Mouse (Mus musculus) macrophage (primary cell): ENCODE data around the gene Lig3. TPM values are rescaled to one million over a fixed set of nuclear protein-coding genes. Genes with fewer than 3 reads are reported as not detected.

Experiments used
- H3K27ac ChIP-seq: fragments of 350-480 bp; formaldehyde crosslinking; 2 replicates; pipeline ENCODE4 v1.9.0; 2021
- H3K36me3 ChIP-seq: fragments of 350-480 bp; formaldehyde crosslinking; 2 replicates; pipeline ENCODE4 v1.9.0; 2021; ENCODE audit errors: inconsistent target
- H3K4me3 ChIP-seq: fragments of 350-480 bp; formaldehyde crosslinking; 2 replicates; pipeline ENCODE4 v1.9.0; 2021; ENCODE audit errors: inconsistent target
- H3K79me2 ChIP-seq: fragments of 350-480 bp; formaldehyde crosslinking; 2 replicates; pipeline ENCODE4 v1.9.0; 2021; ENCODE audit errors: inconsistent target
- WGBS: methylation state at CpG from one replicate; pipeline ENCODE4 v1.1.7; 2026; ENCODE audit warnings: inconsistent platforms; ENCODE audit not compliant: missing documents; 5-methylcytosine and 5-hydroxymethylcytosine counted together
- polyA plus RNA-seq: library from polyadenylated mRNA; stranded (reverse); fragments of 250-400 nt; gene quantifications from 3 replicates; pipeline ENCODE4 v1.2.4, GENCODE M21; 2018; ENCODE audit warnings: inconsistent platforms
- total RNA-seq, 78 experiments: library from RNA; depleted of rRNA; stranded (reverse); fragments of 250-400 nt; gene quantifications; 1 replicate in 9 of 78; 2 replicates in 24 of 78; 3 replicates in 43 of 78; 4 replicates in 2 of 78; pipeline ENCODE4 v1.2.4; 2018; ENCODE audit warnings: inconsistent platforms in 56 of 78

The Lig3 gene
- 10 to 100 TPM; 14.6 to 29.8 (median 22.7) TPM for total RNA-seq (2018; cell fraction: chromatin; rRNA removed)
- total RNA-seq (2018; cell fraction: cytosol; rRNA removed), result 10 to 100 TPM in 18 of 26 experiments, 1 to 10 TPM in 8; 7.5 to 13.2 (median 10.6) TPM
- 10 to 100 TPM; 11.8 to 26.7 (median 16.9) TPM for total RNA-seq (2018; cell fraction: nucleus; rRNA removed)
- polyA plus RNA-seq, result 8.5 to 10.4 TPM (median 9.2 TPM) in 3 replicates

DNA sequence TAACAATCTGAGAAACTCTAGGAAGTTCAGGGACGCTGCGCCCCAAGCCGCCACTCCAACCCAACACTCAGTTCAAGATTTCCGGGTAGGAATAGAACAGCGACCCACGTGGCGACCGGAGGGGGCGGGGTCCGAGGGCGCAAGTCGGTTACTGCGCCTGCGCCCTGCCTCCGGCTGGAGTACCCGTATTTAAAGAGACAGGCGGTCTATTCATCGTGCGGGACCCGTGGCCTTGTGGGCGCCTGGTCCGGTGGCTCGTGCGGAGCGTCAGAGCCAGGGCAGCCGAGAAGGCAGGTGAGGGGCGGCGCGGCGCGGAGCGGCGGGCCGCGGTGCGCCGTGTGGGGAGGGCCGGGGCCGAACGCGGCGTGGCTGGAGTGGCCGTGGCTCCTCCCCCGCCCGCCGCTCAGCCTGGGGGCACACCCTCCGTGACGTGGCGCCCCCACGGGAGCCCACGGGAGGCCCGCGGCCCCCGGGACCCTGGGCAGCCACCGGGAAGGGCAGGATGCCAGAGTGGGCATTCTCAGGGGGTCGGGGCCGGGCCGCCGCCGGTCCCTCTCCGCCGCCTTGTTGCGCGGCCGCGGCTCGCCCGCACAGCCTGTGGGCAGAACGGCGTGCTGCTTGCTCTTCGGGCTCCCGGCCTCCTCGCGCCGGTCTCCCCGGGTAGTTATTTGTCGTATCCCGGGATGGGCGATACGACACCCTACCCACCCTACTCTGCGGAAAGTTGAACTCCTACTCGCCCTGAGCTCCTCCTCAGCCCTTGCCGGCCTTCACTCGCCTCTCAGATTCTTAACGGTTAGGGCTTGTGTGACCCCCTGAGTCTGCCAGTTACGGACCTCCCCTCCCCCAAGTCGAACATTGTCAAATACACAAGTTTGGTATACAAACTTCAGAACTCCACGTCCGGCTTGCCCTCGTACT is at the start of gene Lig3:
Gene Lig3, plus strand, starts transcription at position 126 of the 921 bp plus-strand sequence.
- Histone ChIP-seq H3K79me2 (peaks cover 23% of the 10 kb centered on the region; the same call in 1 of the 2 replicates), H3K4me3 (peak within 1 kb of the TSS; percentile 79), H3K27ac (peak within 1 kb of the TSS; percentile 55), H3K36me3 (no peaks in the 10 kb centered on the region)
- under 1% methylated on average over 87 of the region's 90 CpGs for WGBS

DNA sequence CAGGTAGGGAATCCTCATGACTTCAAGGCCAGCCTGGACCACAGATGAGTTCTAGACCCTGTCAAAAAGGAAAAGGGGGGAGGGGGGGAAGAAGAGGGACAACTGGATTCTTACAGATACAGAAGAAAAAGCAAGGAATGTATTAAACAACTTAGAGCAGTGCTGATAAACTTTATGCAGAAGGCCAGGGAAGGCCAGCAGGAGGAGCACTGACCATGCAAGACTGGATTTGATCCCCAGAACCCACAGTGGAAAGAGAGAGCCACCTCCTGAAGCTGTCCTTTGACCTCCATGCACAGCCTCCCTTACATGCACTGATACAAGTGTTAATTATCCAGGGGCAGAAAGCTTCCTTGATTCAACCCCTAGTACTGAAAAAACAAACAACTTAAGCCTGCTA is 46.7 kb upstream of the Lig3 start:
- no peak overlapping the region for H3K4me3 ChIP-seq
- H3K79me2 ChIP-seq, result no peaks in the 10 kb centered on the region

DNA sequence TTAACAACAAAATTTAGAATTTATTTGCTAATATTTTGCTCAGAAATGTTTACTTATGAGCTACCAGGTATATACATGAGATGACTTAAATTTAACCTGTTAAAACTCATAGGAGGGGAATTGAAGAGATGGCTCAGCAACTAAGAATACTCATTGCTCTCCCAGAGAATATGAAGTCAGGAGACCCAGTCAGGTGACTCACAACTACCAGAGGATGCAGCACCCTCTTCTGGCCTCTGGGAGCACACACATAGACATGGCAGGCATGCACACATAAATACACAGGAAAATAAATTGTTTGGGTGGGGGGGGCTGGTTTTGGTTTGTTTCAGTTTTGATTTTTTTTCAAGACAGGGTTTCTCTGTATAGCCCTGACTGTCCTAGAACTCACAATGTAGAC is 41.9 kb upstream of the Lig3 start:
- H3K79me2 ChIP-seq, result no peaks in the 10 kb centered on the region
- no peak overlapping the region for H3K27ac ChIP-seq
- H3K4me3 ChIP-seq, result no peak overlapping the region
- H3K36me3 ChIP-seq, result no peaks in the 10 kb centered on the region

More for the DNA sequence above, 46.7 kb upstream of the Lig3 start:
- H3K27ac ChIP-seq, result no peak overlapping the region
- no peaks in the 10 kb centered on the region for H3K36me3 ChIP-seq

DNA sequence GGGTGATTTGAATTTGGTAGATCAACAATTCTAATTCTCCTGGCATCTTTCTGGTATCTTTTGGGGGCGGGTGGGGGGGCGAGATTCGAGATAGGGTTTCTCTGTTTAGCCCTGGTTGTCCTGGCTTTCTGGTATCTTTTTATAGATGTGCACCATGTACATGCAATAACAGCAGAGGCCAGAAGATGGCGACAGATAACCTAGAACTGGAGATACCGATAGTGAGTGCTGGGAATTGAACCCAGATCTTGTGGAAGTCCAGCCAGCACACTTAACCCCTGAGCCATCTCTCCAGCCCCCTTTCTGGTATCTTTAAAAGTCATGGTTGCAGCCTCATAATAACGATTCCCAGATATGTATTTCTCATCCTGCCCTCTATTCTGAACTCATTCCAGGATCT is 34.8 kb upstream of the Lig3 start:
- Histone ChIP-seq H3K4me3 (no peak overlapping the region), H3K79me2 (no peaks in the 10 kb centered on the region), H3K36me3 (no peaks in the 10 kb centered on the region), H3K27ac (no peak overlapping the region)
- WGBS, result 41% methylated on average over 6 of the region's 6 CpGs

DNA sequence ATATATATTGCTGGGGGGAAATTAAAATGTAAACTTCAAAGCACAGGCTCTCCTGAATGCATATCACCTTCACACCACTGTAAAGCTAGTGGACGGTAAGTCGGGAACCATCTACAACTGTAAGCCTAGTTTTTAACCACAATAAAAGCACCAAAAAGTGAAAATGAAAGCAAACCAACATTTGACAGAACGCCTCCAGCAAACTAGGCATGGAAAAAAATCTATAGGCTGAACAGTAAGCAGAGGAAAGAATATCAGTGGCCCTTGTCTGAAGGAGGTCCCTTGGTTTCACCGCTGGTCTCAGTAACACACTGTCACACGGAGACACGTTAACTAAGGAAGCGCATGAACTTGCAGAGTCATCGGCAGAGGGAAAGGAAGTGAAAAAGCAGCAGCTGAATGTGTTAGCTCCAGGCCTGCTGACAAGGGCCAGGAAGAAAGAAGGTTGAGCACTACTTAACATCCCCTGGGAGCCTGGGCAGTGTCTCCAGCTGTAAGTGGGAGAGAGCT is 34.0 kb upstream of the Lig3 start:
- Histone ChIP-seq H3K4me3 (peak overlapping the region; percentile 32), H3K36me3 (no peaks in the 10 kb centered on the region), H3K27ac (peak overlapping the region; percentile 82), H3K79me2 (no peaks in the 10 kb centered on the region)
- 3% methylated on average over 8 of the region's 8 CpGs for WGBS

DNA sequence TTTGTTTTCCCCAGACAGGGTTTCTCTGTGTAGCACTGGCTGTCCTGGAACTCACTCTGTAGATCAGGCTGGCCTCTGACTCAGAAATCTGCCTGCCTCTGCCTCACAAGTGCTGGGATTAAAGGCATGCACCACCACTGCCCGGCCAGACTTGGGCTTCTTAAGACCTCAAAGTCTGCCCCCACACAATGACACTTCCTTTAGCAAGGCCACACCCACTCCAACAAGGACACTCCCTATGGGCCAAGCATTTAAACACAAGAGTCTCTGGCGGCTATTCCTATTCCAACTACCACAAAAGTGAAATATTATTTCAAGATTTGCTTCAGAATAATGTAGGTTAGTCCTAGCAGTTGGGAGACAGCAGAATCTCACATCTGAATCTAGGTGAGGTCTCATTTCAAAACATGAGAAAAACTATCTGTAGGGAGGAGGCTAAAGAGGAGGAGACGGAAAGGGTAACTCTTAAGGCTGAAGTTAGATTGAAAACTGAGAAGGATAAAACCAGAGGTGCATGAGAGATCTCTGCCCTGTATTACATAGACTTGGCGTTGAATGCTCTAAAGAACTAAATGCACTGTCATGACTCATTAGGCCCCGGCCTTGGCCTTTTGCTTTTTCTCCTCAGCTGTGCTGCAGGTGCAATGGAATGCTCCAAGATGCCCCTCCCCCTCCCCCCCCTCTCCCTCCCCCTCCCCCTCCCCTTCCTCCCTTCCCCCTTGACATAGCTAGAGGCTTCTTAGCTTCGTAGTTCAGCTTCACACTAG is 28.4 kb upstream of the Lig3 start:
- Histone ChIP-seq H3K79me2 (no peaks in the 10 kb centered on the region), H3K27ac (no peak overlapping the region), H3K4me3 (no peak overlapping the region), H3K36me3 (no peaks in the 10 kb centered on the region)
- 67% methylated on average over 5 of the region's 6 CpGs for WGBS

DNA sequence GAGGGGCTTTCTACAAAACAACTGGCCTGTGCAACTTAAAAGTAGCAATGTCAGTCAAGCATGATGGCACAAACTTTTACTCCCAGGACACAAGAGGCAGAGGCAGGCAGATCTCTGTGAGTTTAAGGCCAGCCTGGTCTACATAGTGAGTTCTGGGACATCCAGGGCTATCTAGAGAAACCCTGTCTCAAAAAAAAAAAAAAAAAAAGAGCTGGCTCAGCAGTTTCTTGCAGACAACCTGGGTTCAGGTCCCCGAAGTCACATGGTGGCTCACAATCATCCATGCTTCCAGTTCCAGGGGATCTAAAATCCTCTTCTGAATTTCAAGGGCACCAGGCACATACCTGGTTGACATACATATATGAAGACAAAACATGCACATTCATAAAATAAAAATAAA is 25.0 kb upstream of the Lig3 start:
- 100% methylated on average over 1 of the region's 1 CpGs for WGBS
- H3K4me3 ChIP-seq, result no peak overlapping the region
- H3K27ac ChIP-seq, result no peak overlapping the region
- H3K79me2 ChIP-seq, result no peaks in the 10 kb centered on the region
- H3K36me3 ChIP-seq, result no peaks in the 10 kb centered on the region

DNA sequence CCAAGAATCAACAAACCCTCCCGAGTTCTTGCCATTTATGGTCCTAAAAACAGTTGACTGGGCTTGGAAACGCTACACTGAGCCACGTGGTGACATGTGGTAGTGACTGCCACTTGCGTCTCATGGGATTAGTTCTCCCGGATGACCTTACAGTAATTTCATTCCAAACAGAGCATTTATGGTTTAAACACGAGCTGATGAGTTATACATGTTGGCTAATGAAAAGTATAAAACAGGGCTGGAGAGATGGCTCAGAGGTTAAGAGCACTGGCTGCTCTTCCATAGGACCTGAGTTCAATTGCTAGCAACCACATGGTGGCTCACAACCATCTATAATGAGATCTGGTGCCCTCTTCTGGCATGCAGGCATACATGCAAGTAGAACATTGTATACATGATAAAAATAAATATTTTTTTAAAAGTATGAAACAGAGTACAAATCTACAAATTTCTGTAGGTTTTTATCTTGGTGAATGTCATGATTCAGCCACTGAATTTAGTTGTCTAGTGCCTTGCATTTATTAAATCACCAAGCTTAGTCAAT is 18.6 kb upstream of the Lig3 start:
- Histone ChIP-seq H3K4me3 (no peak overlapping the region), H3K36me3 (no peaks in the 10 kb centered on the region), H3K79me2 (peaks cover 29% of the 10 kb centered on the region), H3K27ac (no peak overlapping the region)
- WGBS, result 93% methylated on average over 6 of the region's 6 CpGs

DNA sequence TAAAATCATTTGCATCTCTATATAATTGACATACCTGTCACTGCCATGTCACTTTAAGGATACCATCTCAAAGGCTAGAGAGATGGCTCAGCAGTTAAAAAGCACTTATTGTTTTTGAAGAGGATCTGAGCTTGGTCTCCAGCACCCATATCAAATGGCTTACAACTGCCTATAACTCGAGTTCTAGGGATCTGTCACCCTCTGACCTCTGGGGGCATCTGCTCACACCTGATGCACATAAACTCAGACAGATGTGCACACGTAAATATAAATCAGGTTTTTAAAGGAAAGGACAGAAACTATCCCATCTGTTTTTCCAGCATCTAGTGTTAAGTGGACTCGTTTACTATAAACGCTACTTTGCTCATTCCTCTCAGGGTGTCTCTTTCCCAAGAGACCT is 17.6 kb upstream of the Lig3 start:
- H3K27ac ChIP-seq, result peak overlapping the region; percentile 81
- H3K4me3 ChIP-seq, result peak overlapping the region; percentile 99
- H3K79me2 ChIP-seq, result peaks cover 29% of the 10 kb centered on the region
- no peaks in the 10 kb centered on the region for H3K36me3 ChIP-seq
- 11% methylated on average over 4 of the region's 4 CpGs for WGBS

DNA sequence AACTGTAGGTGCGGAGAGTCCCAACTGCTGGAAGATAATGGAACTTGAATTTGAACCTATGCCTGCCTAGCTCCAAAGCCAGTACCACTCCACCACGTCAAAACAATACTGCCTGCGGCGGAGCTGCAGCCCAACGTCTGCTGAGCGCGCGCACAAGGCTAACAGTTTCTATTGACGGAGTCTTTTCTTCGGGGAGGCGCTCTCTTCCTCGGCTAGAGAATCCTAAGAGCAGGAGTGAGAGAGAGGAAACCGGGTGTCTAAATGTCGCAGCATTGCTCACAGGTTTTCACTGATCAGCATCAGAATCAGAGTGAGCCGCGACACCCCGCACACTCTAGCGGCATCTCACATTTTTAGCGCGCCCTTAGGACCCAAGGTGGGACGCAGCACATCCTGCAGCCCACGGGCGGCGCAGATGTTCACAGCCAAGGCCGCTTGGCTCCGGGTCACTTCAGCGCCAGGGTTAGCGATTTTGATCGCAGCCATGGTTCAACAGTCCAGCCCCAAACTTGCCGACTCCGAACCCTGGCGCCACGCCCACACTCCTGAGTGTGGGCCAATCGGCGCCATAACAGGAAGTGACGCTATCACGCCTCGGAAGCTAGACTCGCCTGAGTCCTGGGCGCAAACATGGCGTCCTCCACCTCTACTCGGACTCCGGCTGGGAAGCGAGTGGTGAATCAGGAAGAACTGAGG is 17.0 kb upstream of the Lig3 start, which contains the start of the genes Cct6b and Zfp830:
Gene Cct6b, minus strand, starts transcription at position 580 of the 696 bp plus-strand sequence.
Gene Zfp830, plus strand, starts transcription at position 604 of the 696 bp plus-strand sequence.
- no peaks in the 10 kb centered on the region for H3K36me3 ChIP-seq
- peak within 1 kb of the TSS; percentile 81 for H3K27ac ChIP-seq
- peak within 1 kb of the TSS; percentile 99 for H3K4me3 ChIP-seq
- 0% methylated on average over 37 of the region's 44 CpGs for WGBS
- peaks cover 29% of the 10 kb centered on the region for H3K79me2 ChIP-seq

DNA sequence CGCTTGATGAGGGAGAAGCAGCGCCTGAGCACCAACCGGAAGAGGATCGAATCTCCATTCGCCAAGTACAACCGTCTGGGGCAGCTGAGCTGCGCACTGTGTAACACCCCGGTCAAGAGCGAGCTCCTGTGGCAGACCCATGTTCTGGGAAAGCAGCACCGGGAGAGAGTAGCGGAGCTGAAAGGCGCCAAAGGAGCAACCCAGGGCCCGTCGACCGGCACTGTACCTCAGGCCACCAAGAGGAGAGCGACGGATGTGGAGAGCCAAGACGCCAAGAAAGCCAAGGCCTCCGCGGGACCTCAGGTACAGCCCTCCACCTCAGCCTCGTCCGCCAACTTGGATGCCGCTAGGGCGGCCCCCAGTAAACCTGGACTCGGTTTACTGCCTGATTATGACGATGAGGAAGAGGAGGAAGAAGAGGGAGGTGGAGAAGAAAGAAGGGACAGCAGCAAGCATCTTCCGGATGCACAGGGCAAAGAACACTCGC is 16.4 kb upstream of the Lig3 start:
- peak overlapping the region; percentile 99 for H3K4me3 ChIP-seq
- H3K36me3 ChIP-seq, result no peaks in the 10 kb centered on the region
- peaks cover 29% of the 10 kb centered on the region for H3K79me2 ChIP-seq
- H3K27ac ChIP-seq, result peak overlapping the region; percentile 81
- 0% methylated on average over 28 of the region's 28 CpGs for WGBS

DNA sequence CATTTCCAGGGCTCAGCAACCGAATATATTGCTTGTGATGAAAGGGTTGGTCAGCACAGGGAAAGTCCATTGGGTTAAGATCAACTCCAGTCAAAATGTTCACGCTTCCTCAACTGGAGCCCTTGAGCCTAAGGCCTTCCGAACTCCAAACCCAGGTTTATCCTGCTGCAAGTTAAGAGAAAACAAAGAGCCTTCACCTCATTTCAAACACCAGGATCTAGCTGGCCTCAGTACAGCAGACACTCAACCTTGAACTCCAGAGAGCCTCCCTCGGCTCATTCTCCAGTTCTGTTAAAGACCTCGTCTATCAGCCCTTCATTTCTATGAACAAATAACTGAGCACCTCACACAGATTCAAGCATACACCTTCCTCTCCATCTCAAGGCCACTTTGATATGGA is 774 bp upstream of the Lig3 start:
- 48% methylated on average over 4 of the region's 5 CpGs for WGBS
- H3K27ac ChIP-seq, result peak overlapping the region; percentile 42
- H3K36me3 ChIP-seq, result no peaks in the 10 kb centered on the region
- H3K4me3 ChIP-seq, result peak overlapping the region; percentile 70
- H3K79me2 ChIP-seq, result peaks cover 23% of the 10 kb centered on the region; the same call in 1 of the 2 replicates

DNA sequence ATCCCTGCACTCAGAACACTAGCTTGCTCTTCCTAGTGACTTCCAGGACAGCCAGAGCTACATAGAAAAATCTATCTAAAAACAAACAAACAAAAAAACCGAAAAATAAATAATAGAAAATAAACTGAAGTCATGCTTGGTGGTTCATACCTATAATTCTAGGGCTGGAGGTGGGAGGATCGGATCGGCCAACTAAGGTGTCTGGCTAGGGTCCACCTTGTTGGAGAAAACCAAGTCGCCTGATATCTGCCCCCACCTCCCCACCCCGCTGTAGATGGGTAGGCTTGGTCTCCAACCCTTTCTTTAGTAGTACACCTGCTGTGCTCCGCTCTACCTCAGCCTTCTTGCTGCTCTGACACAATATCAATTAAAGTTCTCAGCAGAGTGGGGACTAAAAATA is 1.3 kb downstream of the Lig3 start:
- peak overlapping the region; percentile 55 for H3K27ac ChIP-seq

More for the DNA sequence above, 1.3 kb downstream of the Lig3 start:
- Histone ChIP-seq H3K36me3 (peaks cover 4% of the 10 kb centered on the region; the same call in 1 of the 2 replicates), H3K4me3 (peak overlapping the region; percentile 79), H3K79me2 (peaks cover 23% of the 10 kb centered on the region; the same call in 1 of the 2 replicates)
- 54% methylated on average over 6 of the region's 6 CpGs for WGBS
